Mouse (Mus musculus) left cerebral cortex, postnatal 25 days (tissue): ENCODE measurements at regions not wholly inside any gene's neighbourhood (a gene's known extent, or its start where the extent isn't known, plus 50 kb on each side); places are given as distances from the start of the nearest gene placed in this dataset.

ENCODE experiments used
- DNase-seq, 2 experiments: peaks; one replicate each; pipeline ENCODE4 v3.0.0; 2022; ENCODE audit warnings: low spot score in 2 of 2, mixed read lengths in 1 of 2
- intact Hi-C: fragments of 180-260 bp; cut with DNase I; formaldehyde crosslinking; loops from one replicate; pipeline ENCODE4 v1.15.1; 2025

DNA sequence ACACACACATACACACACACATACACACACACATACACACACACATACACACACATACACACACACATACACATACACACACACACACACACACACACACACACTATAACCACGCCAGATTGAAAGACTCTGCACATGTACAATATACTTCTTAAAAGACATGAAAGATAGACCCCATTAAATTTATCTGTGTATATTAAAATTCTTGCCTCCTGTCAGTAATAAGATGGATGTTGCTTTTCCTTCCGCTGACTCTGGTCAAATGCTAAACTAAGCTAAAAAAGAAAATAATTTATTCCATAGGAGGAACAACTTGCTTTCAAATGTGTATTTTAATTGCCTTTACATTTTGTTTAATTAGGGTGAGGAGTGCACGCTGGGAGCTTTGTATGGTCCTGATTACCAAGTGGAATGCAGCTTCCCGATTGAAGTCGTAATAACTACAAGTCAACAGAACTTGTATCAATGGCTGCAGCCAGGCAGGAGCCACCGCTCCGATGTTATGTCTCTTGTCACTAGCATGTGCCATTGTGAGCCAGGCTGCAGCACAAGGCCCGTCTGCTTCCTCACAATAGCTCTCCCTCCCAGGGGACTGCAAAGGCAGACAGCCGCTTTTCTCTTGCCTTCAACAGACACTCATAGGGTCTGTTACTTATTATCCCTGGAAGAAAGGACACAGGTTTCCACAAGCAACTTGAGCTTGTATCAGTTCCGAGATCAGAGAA, 129.7 kb downstream of the Dkk1 start:
- intact Hi-C loops, result no loop called here
- DNase-seq, result no peak

DNA sequence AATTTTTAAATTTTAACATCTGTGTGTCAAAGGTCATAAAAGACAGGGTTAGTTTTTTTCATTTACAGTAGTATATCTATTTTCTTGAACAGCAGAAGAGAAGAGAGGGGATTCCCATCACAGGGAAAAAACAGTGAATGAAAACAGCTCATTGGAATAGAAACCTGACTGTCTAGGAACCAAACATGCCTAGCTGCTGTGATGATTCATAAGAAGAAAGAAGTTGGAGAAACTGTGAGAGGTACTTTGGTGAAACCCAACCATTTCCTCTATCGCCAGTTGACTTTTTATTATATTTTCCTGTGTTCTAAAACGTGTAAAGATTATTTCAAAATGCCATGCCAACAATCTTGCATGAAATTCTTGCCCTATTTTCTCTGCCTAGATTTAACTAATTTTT, 123.8 kb downstream of the Dkk1 start:
- intact Hi-C loops, result loop anchor here (5.0 kb wide), 1 partner anchor 127 kb away; no protein-coding TSS in a partner anchor
- no peak for DNase-seq

DNA sequence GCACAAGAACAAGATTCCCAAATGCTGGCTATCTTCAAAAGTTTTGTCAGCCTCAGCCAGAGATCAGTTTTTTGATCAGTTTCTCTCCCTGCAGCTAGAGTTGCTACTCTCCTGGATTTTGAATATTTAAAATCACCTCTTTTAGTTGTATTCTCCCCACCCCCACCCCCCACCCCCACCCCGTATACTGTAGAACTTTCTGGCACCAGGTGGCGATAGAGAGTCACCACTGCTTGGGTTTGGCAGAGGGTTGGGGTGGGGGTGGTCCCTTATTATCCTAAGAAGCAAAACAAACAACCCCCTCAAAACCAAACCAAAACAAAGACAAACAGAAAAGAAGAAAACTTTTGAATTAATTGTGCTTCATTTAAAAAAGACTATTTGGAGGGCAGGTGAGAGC, 122.0 kb downstream of the Dkk1 start:
- no peak for DNase-seq
- intact Hi-C loops, result loop anchor here (5.0 kb wide), 1 partner anchor 125 kb away; no protein-coding TSS in a partner anchor

DNA sequence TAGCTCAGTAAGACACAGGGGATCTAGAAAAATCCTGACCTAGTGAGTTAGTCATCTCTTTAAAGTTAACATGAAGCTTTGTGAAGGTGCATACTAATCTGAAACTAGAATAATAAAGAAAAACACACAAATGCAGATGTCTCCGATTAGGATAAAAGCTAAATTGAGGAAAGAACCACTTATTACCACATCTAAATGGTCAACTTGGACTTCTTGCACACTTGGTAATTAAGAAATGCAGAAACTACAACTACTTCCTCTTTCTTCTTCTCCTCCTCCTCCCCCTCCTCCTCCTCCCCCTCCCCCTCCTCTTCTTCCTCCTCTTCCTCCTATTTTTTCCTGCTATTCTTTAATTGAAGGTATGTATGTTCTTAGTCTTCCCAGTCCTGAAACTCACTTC, 116.3 kb downstream of the Dkk1 start:
- no peak for DNase-seq
- intact Hi-C loops, result no loop called here

DNA sequence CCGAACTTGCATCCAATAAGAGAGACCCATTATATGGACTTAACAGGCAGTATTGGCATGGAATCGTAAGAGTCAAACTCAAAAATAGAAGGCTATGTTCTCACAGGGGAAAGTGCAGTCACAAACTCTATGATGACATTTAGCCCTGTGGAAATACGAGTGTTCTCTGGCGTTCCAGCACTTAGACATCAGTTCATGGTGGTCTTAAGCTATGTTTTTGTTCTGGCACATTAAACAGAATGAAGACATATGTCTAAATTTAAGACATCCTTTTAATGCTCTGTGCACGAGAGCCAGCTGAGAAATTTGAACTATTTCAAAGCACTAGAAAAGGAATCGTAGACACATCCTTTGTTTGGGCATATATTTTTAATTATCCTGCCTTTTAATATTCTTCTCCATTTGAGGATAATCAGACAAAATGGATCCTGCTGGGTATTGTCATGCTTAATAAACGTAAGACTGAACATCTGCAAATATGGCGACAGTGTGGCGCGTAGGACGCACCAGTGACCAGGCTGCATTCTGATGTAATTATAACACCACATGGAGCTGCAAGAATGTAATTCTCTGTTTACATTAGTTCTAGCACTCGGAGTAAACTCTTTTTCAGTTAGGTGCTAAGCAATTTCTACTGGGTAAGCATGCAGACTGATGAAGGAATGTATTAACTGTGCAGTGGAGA, 114.3 kb downstream of the Dkk1 start:
- intact Hi-C loops, result no loop called here

GRCm38 (mm10) chr19:30450869-30451542, 98.5 kb downstream of the Dkk1 start:
- peak in 1 of 2 experiments; percentile 4 for DNase-seq
- intact Hi-C loops, result no loop called here

More for the DNA sequence above, 114.3 kb downstream of the Dkk1 start:
- no peak for DNase-seq

- intact Hi-C loops, result no loop called here
- no peak for DNase-seq
These were observed 97.9 kb downstream of the Dkk1 start for GRCm38 (mm10) chr19:30451543-30451920.

DNA sequence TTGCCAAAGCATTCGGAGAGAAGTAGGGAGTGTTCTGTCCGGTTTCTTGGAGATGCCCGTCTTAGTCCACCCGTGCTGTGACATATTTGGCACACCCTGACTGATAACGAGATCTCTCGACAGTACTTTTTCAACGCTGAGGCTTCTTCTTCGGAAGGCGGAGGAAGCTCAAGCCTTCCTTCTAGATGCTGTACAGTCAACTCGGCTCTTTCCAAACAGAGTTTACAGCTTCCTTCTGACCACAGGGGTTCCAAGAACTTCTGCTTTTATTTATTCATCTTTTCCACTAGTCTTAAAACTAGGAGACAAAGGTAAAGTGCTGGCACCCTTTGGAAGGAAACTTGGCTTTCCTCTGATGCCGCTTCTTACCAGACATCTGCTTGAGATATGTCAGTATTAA, 96.8 kb downstream of the Dkk1 start:
- intact Hi-C loops, result no loop called here
- no peak for DNase-seq

GRCm38 (mm10) chr19:30483436-30483835, 66.0 kb downstream of the Dkk1 start:
- no peak for DNase-seq
- intact Hi-C loops, result no loop called here

- no peak for DNase-seq
- intact Hi-C loops, result no loop called here
These were observed 59.7 kb downstream of the Dkk1 start for GRCm38 (mm10) chr19:30489786-30490185.

DNA sequence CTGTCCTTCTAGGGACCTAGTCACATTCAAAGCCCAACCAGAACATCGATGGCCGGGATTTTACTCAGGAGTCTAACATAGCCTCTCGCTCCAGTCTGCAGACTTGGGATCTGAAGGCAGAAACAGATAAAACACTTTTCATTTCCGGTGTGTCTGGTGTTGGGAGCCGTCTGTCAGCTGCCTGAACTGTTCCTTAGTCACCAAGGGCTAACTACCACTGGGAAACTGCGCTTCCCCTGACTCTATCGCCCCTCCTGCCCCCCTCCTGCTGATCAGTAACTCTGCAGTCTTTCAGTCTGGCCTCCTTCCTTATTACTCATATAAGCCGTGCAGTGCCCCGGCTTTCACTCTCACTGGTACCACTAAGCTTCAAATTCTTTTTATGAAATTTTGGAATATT, 58.5 kb downstream of the Dkk1 start:
- intact Hi-C loops, result no loop called here
- DNase-seq, result no peak
